Mouse (Mus musculus): ENCODE results near the gene Elfn1. TPM values are rescaled to one million over a fixed set of nuclear protein-coding genes. Genes with fewer than 3 reads are reported as not detected.
A peak's percentile ranks its signal among the peaks of the same experiment; 100 is the strongest.

Elfn1 gene
- total RNA-seq, 2 experiments from 2014 or later: 33.5 to 37.2 TPM

DNA sequence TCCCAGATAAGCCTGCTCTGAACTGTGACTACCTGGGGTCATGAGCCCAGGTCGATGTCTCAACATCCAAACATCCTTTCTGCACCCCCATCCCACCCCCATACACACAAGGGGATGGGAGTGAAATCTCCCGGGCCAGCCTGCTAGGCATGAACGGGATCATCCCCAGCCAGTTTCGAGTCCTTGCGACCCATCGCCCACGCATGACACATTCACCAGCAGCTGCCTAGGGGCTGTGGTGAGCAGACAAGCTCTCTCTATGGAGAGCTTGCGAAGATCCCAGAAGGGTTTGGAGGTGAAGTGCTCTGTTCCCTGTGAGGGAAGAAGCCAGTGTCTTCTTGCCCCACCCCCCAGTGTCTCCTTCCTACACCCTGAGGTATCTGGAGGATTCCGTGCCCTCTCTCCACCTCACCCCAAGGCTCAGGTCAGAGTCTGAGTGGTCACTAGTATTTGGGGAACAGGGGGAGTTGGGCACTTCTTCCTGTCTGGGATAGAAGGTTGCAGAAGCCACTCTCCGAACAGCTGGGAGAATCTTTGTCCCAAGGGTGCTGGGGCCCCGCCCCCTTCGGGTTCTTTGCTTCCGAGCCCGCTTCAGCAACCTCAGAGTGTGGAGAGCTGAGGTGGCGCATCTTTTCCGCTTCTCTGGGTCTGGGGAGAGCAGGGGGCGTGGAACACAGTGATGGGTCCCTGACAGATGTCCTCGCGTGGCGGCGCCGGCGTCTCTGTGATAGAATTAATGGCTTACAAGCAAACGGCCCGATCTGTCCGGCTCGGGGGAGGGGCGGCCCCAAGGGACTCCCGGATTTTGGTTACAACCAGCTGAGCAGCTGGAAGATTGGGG is 2.2 kb downstream of the Elfn1 start:
- DNase-seq: no peak
- intact Hi-C loops (cut with DNase I): loop anchor here (5.0 to 10.0 kb wide), 2 partner anchors 225 to 382 kb away; no protein-coding TSS in a partner anchor

- intact Hi-C loops (cut with DNase I): no loop called here
- no peak for DNase-seq
Measured at GRCm38 (mm10) chr5:139910755-139911300, 3.1 kb downstream of the Elfn1 start.

DNA sequence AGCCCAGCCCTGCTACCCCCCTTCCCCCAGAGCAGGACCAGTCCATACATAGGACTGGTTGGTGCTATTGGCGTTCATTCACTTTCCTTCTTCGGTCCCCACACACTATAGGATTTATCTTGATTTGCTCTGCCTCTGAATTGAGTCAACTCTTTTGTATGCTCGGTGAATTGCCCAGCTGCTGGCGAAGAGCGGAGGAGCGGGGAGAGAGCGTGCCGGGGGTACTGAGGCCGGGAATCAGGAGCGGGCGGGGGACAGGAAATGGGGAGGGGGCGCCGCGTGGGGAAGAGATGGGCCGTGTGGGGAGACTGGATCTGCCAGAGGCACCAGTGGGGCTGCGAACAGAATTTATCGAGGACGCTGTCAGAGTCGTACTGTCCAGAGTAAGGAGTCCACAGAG is 3.8 kb downstream of the Elfn1 start:
- DNase-seq: no peak
- intact Hi-C loops (cut with DNase I): no loop called here

DNA sequence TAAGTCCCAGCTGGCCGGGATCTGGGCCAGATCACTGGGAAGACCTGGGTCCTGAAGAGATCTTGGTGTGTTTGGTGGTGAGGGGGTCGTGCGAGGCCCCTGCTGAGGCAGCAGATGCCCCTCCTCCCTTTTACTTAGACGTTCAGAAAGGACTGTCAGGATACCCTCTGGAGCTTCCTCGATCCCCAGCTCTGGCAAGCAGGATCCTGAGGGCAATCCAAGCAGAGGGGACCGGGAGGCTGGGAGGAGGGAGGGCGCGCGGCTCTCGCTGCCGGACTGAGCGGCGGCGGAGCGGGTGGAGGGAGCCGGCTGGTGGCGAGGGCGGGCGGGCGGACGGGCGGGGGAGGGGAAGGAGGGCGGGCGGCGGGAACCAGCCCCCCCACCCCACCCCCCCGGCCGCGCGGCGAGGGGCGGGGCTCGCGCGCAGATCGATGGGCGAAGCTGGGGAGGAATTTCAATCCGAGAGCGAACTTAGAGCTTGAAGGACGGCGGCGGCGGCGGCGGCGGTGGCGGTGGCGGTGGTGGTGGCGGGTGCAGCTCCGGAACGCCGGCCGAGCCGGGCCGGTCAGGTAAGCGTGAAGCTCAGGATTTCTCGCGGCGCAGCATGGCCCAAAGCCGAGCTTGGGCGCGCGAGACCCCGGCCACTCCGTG is 4.5 kb downstream of the Elfn1 start:
- intact Hi-C loops (cut with DNase I): no loop called here
- no peak for DNase-seq

DNA sequence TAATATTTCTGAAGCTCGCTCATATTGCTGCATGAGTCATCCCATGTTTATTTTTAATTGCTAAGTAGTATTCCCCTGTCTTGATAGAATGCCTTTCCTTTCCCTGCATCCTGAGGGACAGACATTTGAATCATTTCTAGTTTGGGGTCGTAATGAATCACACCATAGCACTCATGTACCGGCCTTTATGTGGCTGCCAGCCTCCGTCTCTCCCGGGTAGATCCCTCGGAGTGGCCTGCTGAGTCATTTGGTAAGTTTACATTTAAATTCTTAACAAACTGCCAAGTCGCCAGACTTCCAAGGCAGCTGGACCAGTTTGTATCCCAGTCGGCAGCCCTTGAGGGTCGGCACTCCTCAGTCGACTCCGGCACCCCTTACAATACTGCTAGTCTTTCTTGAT is 13.9 kb downstream of the Elfn1 start:
- intact Hi-C loops (cut with DNase I): no loop called here

DNA sequence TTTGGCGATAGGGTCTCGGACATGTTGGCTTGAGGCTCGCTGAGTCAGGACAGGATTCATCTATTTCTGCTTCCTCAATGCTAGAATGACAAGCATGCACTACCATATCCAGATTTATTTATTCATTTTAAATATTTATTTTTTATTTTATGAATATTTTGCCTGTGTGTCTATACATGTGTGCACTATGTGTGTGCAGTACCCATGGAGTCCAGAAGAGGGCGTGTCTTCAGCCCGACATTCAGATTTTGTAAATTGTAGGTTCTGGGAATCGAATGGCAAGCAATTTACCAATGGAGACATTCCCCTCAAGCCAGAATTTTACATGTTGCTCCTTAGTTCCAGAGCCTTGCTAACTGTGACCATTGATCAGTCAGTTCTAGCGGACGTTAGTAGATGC is 16.1 kb downstream of the Elfn1 start:
- intact Hi-C loops (cut with DNase I): no loop called here
- DNase-seq: no peak

More for the DNA sequence above, 13.9 kb downstream of the Elfn1 start:
- DNase-seq: no peak

DNA sequence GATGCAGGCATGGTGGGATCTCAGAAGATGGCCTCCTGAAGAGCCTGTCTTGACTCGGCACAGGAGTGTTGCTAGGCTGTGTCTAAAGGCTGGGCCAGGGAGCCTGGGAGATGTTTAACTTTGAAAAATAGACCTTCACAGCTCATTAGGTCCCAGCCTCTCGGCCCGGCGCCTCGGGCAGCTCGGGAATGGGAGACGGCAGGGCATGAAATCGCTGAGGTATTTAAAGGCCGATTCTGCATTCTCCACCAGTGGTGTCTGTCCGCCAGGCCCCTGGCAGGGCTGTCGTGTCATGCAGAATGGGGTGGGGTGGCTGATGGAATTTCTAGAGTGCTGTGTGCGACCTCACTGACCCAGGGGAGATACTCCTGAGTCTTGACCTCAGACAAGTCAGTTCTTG is 22.4 kb downstream of the Elfn1 start:
- intact Hi-C loops (cut with DNase I): no loop called here
- no peak for DNase-seq

GRCm38 (mm10) chr5:139930927-139931351 is 23.2 kb downstream of the Elfn1 start:
- DNase-seq: no peak
- intact Hi-C loops (cut with DNase I): no loop called here

DNA sequence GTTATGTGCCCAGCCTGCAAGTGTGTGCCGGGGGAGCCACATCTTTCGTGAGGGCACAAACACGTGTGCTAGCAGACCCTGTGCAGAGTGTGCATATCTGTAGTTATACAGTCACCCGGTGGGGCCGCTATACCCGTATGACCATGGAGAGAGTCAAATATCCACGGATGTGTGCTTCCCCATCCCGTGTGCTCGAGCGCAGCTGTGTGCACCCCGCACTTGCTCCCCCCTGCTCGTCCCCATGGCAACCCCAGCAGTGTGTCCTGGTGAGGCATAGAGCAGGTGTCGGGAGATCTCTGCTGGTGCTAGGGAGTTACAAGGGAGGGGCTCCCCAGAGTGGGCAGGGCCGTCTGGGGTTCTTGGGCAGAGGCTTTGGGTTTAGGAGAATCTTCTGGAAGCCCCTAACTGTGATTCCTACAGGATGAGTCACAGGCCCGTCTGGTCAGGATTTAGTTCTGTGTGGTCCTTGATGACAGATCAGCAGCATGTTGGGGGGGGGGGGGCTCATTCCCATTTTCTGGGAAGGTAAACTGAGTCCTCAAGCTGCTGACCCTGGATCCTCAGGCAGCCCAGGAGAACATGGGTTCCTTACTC is 24.3 kb downstream of the Elfn1 start:
- intact Hi-C loops (cut with DNase I): no loop called here

DNA sequence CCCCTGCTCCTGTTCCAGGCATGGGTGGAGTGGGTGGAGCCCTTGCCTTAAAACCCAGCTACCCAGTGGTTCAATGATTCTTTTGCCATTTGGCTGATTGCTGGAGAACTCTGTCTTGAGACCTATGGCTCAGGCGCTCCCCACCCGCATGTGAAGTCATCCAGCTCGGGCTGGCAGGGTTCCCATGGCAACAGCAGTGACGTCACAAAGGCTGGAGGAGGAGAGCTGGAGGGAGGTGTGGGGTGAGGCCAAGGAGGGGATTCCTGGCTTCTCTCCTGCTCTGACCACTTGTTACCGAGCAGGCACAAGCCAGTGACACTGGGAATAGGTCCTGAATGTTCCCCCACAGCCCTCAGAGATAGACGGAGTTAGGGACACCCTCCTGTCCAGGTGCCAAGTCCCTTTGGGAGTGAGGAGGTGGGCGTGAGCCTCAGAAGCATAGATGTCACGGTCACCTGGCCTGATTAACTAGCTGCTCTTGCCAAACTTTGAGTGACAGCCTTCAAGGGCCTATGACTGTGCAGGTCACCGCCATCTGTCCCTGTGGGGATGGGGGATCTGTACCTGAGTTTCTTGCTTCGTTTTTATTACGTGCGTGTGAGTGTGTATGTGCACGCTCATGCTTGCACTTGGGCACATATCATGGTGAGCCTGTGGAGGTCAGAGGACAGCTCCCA is 25.0 kb downstream of the Elfn1 start:
- intact Hi-C loops (cut with DNase I): no loop called here
- DNase-seq: peak; percentile 82

More for the DNA sequence above, 24.3 kb downstream of the Elfn1 start:
- DNase-seq: no peak

- intact Hi-C loops (cut with DNase I): no loop called here
- peak; percentile 60 for DNase-seq
Measured at GRCm38 (mm10) chr5:139933476-139933875, 25.7 kb downstream of the Elfn1 start.

DNA sequence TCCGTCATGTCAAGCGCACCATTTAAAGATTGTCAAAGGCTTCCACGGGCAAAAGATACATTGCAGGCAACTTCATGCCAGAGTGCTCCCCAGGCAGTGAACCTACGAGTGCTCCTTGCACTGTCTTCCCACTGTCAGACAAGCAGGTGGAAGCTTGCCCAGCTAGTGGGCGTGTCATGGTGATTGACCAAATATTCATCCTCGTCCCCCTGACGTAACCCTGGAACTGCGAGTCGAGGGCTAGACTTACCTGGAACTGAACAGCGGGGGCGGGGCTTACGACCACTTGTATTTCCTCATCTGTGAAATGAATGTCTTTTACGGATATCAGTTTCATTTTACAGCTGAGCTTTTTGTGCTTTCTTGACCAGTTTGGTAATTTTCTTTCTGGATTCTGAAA is 28.7 kb downstream of the Elfn1 start:
- DNase-seq: no peak
- intact Hi-C loops (cut with DNase I): no loop called here

GRCm38 (mm10) chr5:139944697-139945096 is 37.0 kb downstream of the Elfn1 start:
- intact Hi-C loops (cut with DNase I): no loop called here
- no peak for DNase-seq

GRCm38 (mm10) chr5:139945715-139946364 is 38.1 kb downstream of the Elfn1 start:
- intact Hi-C loops (cut with DNase I): no loop called here

DNA sequence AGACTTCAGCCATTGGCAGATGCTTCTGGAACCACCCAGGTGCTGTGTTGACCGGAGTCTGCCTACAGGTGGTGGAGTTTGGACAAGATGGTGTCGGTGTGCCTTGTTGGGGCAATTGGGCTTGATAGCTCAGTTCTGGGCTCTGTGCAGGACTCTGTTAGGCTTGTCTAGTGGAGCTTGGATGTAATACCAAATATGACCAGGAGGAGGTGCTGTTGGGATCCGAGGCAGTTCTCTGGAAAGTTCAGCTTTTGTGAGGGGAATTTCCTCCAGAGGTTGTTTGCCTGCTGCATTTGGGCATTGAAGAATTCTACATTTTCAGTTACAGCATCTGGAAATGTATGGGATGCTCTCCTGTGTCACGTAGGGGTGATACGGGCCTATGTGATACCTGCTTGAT is 39.7 kb downstream of the Elfn1 start:
- intact Hi-C loops (cut with DNase I): no loop called here
- no peak for DNase-seq

More at GRCm38 (mm10) chr5:139945715-139946364, 38.1 kb downstream of the Elfn1 start:
- DNase-seq: peak; percentile 32

DNA sequence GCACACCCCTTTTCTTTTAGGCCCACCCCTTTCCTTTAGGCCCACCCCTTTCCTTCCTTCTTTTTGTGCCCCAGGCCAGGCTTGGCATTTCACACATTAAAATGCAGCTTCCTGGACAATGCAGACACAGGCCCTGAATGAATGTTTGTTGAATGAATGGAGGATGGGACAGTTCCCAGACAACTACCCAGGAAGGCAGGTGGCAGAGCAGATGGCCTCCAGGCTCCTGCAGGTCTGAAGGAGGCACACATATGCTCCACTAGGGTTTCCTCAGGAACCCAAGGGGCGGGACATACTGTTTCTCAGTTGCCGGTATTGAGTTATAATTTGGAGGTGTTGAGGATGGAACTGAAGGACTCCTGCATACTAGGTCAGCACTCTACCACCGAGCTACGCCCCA is 40.8 kb downstream of the Elfn1 start:
- intact Hi-C loops (cut with DNase I): no loop called here
- peak; percentile 43 for DNase-seq

DNA sequence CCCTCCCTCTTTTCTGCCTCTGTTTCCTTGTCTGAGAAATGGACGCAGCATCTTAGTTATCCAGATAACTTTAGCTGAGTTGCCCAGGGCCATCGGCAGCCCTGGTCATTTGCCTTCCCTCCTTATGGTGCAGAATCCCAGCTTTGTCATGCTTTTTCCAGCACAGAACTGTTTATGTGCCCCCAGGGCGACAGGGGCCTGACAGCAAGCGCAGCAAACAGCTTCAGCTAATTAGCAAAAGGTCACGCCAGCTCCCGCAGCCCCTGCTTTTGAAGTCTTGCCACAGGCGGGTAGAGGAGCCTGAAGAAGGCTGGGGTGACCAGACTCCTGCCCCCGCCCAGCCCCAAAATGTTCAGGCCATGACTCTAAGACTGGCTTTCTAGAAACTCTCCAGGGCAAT is 41.6 kb downstream of the Elfn1 start:
- DNase-seq: no peak
- intact Hi-C loops (cut with DNase I): no loop called here

- intact Hi-C loops (cut with DNase I): no loop called here
- DNase-seq: no peak
Measured at GRCm38 (mm10) chr5:139949975-139950578, 42.3 kb downstream of the Elfn1 start.

DNA sequence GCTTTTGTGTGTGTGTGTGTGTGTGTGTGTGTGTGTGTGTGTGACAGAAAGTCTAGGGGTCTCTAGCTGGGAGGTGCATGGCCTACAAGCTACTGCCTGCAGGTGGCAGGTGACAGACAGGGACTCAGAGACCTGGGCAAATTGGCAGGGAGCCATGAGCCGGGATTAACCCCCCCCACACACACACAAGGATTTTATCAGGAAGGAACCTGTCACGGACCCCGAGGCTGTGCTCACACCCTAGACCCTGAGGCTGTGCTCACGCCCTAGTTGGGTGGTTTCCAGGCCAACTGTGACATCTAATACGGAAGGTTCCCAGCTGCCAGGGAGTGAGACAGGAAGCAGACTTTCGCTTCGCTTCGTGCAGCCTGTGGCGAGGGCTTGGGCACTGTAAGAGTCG is 49.1 kb downstream of the Elfn1 start:
- intact Hi-C loops (cut with DNase I): no loop called here
- DNase-seq: peak; percentile 66

DNA sequence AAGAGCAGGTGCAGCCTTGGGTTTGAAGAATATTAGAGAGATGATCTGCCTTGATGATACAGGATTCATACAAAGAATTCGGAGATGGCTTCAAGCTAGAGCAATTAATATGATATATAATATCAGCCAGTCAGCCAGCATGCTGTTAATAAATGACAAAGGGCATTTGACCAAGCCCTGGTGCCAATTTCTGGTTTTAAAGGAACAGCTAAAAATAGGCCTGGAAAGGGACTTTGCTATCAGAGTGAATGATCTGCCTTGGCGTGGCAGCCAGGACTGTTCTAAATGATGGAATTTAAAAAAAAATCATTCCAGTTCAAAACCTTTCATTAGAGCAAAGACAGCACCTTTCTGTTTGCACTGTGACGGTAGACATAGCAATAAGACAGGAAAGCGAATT is 52.0 kb downstream of the Elfn1 start:
- no peak for DNase-seq
- intact Hi-C loops (cut with DNase I): no loop called here

Measured in left cerebral cortex, postnatal 4 days (tissue).